Mouse (Mus musculus) liver, embryonic 16.5 days (tissue): ENCODE measurements around the gene Ttll11. TPM values are rescaled to one million over a fixed set of nuclear protein-coding genes. Genes with fewer than 3 reads are reported as not detected.

Experiments used
- ATAC-seq: fragments of 200-750 bp; cut with Nextera tagmentation; 2 replicates; pipeline ENCODE4 v1.8.0; 2017; ENCODE audit warnings: low read depth, mild to moderate bottlenecking, moderate number of reproducible peaks, moderate library complexity
- H3K27ac ChIP-seq: fragments of 300-500 bp; sonication (generic); 2 replicates; pipeline ENCODE4 v1.5.1; 2014; ENCODE audit warnings: mild to moderate bottlenecking, low read length
- H3K27me3 ChIP-seq: fragments of 300-500 bp; sonication (generic); 2 replicates; pipeline ENCODE4 v1.6.1; 2014; ENCODE audit warnings: low read depth, low read length, mixed read lengths; ENCODE audit not compliant: control insufficient read depth, insufficient read depth
- H3K36me3 ChIP-seq: fragments of 300-500 bp; sonication (generic); 2 replicates; pipeline ENCODE4 v1.6.1; 2014; ENCODE audit warnings: mild to moderate bottlenecking; ENCODE audit not compliant: control insufficient read depth, insufficient read depth
- H3K4me1 ChIP-seq: fragments of 300-500 bp; sonication (generic); 2 replicates; pipeline ENCODE4 v1.6.1; 2014; ENCODE audit warnings: low read depth, low read length, mixed read lengths; ENCODE audit not compliant: control insufficient read depth
- H3K4me2 ChIP-seq: fragments of 300-500 bp; sonication (generic); 2 replicates; pipeline ENCODE4 v1.6.1; 2014; ENCODE audit warnings: low read depth, low read length, mixed read lengths
- H3K4me3 ChIP-seq: fragments of 300-500 bp; sonication (generic); 2 replicates; pipeline ENCODE4 v1.5.1; 2014; ENCODE audit warnings: low read depth, mild to moderate bottlenecking, low read length
- H3K9ac ChIP-seq: fragments of 300-500 bp; sonication (generic); 2 replicates; pipeline ENCODE4 v1.6.1; 2014; ENCODE audit warnings: low read depth, low read length
- H3K9me3 ChIP-seq: fragments of 300-500 bp; sonication (generic); replicated peaks from 2 replicates; pipeline ENCODE4 v1.6.1; 2016; ENCODE audit warnings: low read length; ENCODE audit not compliant: control insufficient read depth
- WGBS: fragments of 180-500 bp; shearing (Covaris S2); extraction: QIAGEN DNeasy Blood & Tissue Kit; methylation state at CpG from one replicate; pipeline ENCODE4 v1.1.7; 2014; ENCODE audit not compliant: insufficient replicate concordance; 5-methylcytosine and 5-hydroxymethylcytosine counted together
- polyA plus RNA-seq: library from polyadenylated mRNA; unstranded; fragments of >200 nt; fragmentation: Nextera tagmentation; extraction: Ambion mirVana; gene quantifications from 2 replicates; pipeline ENCODE4 v1.2.1, GENCODE M21; 2015

The Ttll11 gene
- polyA plus RNA-seq, 1 experiment from 2014 or later: 0.79 TPM

DNA sequence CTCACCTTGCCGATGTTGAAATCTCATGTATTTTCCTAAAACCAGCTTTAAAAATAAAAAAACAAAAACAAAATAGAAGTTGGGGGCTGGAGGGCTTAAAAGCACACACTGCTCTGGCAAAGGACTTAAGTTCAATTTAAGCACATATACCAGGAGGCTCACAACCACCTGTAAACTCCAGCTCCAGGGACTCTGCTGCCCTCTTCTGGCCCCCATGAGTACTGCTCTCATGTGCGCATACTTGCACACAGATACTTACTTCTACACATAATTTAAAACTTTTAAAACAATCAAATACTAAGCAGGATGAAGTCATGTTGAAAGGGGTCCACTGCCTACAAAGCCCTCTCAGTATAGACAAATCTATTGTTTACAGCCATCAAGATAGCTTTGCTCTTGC lies 244.7 kb downstream of the Ttll11 start:
- no peak overlapping the region for H3K4me3 ChIP-seq
- ATAC-seq: no peak
- no peak overlapping the region for H3K9ac ChIP-seq
- H3K27me3 ChIP-seq: no peaks in the 10 kb centered on the region
- H3K9me3 ChIP-seq: no peaks in the 10 kb centered on the region
- H3K36me3 ChIP-seq: no peaks in the 10 kb centered on the region
- no peak overlapping the region for H3K27ac ChIP-seq
- H3K4me2 ChIP-seq: no peak overlapping the region
- 80% methylated on average over 2 of the region's 2 CpGs for WGBS
- H3K4me1 ChIP-seq: no peaks in the 10 kb centered on the region

DNA sequence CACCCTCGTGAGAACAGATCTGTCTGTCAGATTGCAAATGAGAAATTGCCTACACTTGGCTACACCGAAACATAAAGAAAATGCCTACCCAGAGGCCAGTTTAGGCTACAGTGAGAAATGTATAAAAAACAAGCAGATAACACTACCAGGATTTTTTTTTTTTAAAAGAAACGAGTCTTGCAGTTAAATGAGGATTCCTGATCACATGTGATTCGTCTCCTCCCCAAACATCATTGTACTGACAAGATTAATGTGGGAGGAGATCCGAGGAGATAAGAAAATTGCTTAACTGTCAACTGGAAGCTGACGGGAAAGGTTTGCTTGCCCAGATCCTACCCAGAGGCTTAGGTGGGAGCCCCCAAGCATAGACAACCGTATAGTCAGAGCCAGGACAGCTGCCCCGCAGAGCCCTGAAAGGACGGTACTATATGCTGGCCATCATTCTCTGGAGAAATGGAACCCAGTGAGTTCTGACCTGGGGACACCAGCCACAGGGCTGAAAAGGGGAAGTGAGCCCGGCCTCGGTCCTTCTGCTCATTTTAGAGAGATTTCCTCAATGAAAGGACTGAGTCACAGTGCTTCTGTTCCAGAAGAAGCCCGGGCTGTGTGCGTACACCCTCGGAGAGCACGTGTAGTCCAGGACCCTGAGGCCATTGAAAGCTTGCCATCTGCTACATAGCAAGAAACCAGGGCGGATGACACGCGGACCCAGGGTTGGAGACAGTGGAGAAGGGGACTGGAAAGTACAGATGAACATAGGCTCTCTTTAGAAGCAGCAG lies 247.9 kb downstream of the Ttll11 start:
- H3K9me3 ChIP-seq: no peaks in the 10 kb centered on the region
- H3K4me1 ChIP-seq: peaks cover 7% of the 10 kb centered on the region; the same call in 1 of the 2 replicates
- H3K27ac ChIP-seq: no peak overlapping the region
- no peak for ATAC-seq
- 22% methylated on average over 18 of the region's 18 CpGs for WGBS
- no peak overlapping the region for H3K4me2 ChIP-seq
- H3K36me3 ChIP-seq: no peaks in the 10 kb centered on the region
- no peak overlapping the region for H3K4me3 ChIP-seq
- no peaks in the 10 kb centered on the region for H3K27me3 ChIP-seq
- H3K9ac ChIP-seq: no peak overlapping the region

DNA sequence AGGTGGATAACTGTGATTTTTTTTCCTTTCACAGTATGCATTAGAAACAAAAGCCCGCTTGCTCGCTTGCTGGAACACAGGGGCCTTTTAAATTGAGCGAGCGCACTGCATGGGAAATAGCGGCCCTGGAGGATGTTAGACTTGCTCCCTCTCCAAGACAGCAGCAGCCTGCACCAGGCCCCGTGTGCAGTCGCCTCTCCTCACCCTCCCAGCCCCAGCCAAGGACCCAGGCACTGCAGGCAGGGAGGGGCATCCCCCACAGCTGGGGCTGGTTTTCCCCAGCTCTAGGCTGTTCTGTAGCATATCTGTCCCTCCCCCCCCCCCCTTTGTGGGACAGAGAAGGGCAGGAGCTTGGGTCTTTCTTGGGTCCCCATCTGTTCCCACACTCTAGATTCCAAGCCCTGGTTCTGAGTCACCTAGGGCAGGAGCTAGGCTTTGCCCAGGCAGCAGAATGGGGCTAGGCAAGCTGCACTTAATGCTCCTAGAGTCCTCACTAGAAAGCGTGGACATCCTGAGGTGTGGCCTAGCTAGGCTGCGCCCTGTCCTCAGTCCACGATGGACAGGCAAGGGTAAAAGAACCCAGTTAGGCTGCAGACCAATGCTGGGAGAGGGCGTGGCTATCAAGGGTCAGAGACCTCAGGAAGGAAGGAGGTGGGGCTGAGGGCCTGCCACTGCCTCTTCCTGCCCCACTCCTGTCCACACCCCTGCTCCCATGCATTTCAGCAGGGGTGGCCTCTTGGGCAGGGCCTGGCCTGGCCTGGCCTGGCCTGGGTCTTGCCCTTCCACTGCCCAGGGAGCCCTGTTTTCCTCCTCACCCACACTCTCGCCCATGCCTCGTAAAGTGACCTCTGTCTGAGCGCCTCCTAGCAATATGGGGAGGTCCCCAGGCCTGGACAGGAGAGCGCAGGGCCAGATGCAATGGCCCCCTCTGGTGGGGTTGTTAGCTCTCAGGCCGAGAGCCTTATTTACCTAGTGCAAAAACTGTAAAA lies 250.3 kb downstream of the Ttll11 start:
- 36% methylated on average over 16 of the region's 16 CpGs for WGBS
- H3K4me3 ChIP-seq: no peak overlapping the region
- H3K4me1 ChIP-seq: peaks cover 7% of the 10 kb centered on the region; the same call in 1 of the 2 replicates
- no peak overlapping the region for H3K4me2 ChIP-seq
- no peaks in the 10 kb centered on the region for H3K27me3 ChIP-seq
- H3K9ac ChIP-seq: no peak overlapping the region
- no peaks in the 10 kb centered on the region for H3K9me3 ChIP-seq
- H3K27ac ChIP-seq: peak overlapping the region; percentile 8; the same call in 1 of the 2 replicates
- ATAC-seq: peak; percentile 88
- no peaks in the 10 kb centered on the region for H3K36me3 ChIP-seq

DNA sequence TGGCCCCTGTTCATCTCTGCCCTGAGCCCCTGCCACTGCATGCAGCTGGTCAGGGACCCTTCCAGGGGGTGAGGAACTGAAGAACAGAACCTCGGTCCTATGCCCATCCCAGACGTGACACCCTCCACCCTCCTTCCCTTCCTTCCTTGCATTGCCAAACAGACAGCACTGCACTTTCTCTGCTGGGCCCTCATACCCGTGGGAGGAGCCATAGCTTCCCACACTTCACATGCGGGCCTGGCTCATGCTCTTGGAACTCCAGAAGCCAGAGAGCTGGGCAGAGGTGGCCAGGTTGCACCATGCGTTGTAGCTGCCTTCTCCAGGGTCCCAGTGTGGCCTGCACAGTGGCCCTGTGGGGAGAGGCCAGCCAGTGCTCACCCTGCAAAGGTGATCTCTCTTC lies 251.1 kb downstream of the Ttll11 start:
- no peaks in the 10 kb centered on the region for H3K9me3 ChIP-seq
- no peak overlapping the region for H3K4me3 ChIP-seq
- H3K27ac ChIP-seq: 0 out of 2 replicates have a peak overlapping the region, but pooled peaks have one; percentile 6
- no peaks in the 10 kb centered on the region for H3K36me3 ChIP-seq
- no peak overlapping the region for H3K9ac ChIP-seq
- peaks cover 7% of the 10 kb centered on the region; the same call in 1 of the 2 replicates for H3K4me1 ChIP-seq
- no peaks in the 10 kb centered on the region for H3K27me3 ChIP-seq
- no peak overlapping the region for H3K4me2 ChIP-seq
- WGBS: 32% methylated on average over 5 of the region's 5 CpGs
- no peak for ATAC-seq

DNA sequence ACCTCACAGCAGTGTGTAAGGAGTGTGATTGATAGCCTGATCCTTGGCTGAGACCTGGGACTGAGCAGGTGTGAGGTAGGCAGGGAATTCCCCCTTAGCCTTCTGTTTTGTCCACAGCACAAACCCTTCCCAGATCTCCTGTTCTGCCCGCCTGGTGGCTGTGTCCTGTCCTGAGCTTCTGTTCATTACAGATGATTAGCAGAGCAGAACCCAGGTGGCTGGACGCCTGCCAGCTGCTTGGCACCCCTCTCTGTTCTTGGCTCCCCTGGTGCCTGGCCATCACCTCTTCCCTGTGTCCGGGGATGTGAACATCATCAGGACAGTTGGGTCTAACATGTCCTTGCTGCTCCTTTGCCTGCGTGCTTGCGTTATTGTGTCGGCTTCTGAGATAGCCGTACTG lies 256.0 kb downstream of the Ttll11 start:
- no peaks in the 10 kb centered on the region for H3K4me1 ChIP-seq
- H3K9me3 ChIP-seq: no peaks in the 10 kb centered on the region
- no peak overlapping the region for H3K9ac ChIP-seq
- 65% methylated on average over 7 of the region's 7 CpGs for WGBS
- no peak for ATAC-seq
- H3K27me3 ChIP-seq: no peaks in the 10 kb centered on the region
- H3K4me3 ChIP-seq: no peak overlapping the region
- no peak overlapping the region for H3K27ac ChIP-seq
- no peak overlapping the region for H3K4me2 ChIP-seq
- no peaks in the 10 kb centered on the region; the same call in 1 of the 2 replicates for H3K36me3 ChIP-seq

DNA sequence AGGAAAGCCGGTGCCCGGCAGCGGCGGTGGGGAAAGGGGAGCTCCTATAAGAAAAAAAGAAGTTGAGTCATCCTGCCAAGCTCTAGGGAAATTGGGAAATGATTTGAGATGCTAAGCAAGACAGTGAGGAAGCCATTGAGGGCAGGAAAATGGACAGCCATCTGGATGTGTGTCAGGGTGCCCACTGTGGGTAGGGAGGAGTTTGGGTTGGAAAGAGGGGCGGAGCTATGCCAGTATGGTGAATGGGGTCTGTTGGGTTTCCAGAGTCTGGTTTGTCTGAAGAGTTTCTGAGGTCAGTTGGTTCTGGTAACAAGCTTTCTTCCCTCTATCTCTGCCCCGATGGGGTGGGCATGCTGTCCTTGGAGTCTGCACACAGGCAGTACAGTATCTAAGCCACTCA lies 256.4 kb downstream of the Ttll11 start:
- Histone ChIP-seq H3K4me2 (no peak overlapping the region), H3K27me3 (no peaks in the 10 kb centered on the region), H3K4me3 (no peak overlapping the region), H3K9ac (no peak overlapping the region), H3K9me3 (no peaks in the 10 kb centered on the region), H3K36me3 (no peaks in the 10 kb centered on the region; the same call in 1 of the 2 replicates), H3K4me1 (no peaks in the 10 kb centered on the region; the same call in 1 of the 2 replicates), H3K27ac (no peak overlapping the region)
- 88% methylated on average over 6 of the region's 6 CpGs for WGBS
- no peak for ATAC-seq

DNA sequence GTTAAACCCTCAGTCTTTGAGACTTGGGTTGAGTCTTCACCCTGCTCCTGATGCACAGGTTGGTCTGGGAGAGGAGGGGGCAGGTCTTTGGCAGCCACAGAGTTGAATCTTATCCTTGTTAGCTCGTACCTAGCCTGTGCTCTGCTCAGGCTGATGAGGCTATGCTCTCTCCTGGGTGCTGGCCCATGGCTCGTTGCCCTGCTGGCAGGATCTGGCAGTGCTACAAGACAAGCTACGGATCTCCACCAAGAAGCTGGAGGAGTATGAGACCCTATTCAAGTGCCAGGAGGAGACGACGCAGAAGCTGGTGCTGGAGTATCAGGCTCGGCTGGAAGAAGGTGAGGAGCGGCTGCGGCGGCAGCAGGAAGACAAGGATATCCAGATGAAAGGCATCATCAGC lies 256.9 kb downstream of the Ttll11 start:
- Histone ChIP-seq H3K4me3 (no peak overlapping the region), H3K4me2 (no peak overlapping the region), H3K27ac (no peak overlapping the region), H3K4me1 (no peaks in the 10 kb centered on the region; the same call in 1 of the 2 replicates), H3K9ac (no peak overlapping the region), H3K9me3 (no peaks in the 10 kb centered on the region), H3K27me3 (no peaks in the 10 kb centered on the region), H3K36me3 (no peaks in the 10 kb centered on the region; the same call in 1 of the 2 replicates)
- no peak for ATAC-seq
- whole genome bisulfite sequencing: 73% methylated on average over 9 of the region's 9 CpGs

DNA sequence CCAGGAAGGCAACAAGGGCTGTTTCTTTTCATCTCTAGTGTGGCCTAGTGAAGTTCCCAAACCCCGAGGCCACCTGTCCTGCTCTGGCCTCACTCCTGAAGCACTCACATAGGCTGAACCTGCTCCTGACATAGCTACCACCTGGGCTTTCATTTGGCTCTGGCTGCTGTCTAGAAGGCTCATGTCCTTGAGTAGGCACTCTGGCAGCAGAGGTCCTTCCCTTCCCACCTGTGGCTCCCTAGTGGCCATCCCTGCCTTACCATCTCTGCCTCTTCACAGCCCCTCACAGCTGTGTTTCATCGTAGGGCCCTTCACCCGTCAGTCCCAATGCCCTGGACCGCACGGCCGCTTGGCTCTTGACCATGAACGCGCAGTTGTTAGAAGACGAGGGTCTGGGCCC lies 258.8 kb downstream of the Ttll11 start:
- Histone ChIP-seq H3K36me3 (no peaks in the 10 kb centered on the region; the same call in 1 of the 2 replicates), H3K27ac (no peak overlapping the region), H3K4me1 (no peaks in the 10 kb centered on the region; the same call in 1 of the 2 replicates), H3K4me2 (no peak overlapping the region), H3K9ac (no peak overlapping the region), H3K4me3 (no peak overlapping the region), H3K27me3 (no peaks in the 10 kb centered on the region), H3K9me3 (no peaks in the 10 kb centered on the region)
- ATAC-seq: no peak
- 77% methylated on average over 9 of the region's 9 CpGs for WGBS
